In the genomic region with DNA sequence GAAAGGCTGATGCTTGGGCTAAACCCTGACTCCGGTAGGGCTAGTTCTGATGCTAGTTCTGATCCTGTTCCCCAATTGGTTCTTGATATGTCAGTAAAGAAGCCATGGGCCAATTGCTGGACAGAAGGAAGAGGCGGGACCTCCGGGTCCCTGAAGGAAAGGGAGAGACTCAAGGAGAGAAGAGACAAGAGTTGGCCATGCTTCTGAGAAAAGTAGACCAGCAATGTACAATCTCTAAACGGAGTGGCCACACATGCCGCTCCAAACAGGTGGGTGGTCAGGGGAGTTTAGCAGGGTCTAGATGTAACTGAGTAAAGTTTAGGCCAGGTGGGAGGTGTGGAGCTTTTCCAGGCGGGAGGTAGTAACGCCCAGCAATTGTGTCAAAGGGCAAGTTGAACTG, we compare ENCODE assay signal across 17 mouse cellular contexts. TPM values are rescaled to one million over a fixed set of nuclear protein-coding genes. Genes with fewer than 3 reads are reported as not detected.
DNase-seq lines count a peak whose midpoint lies in the region; ATAC-seq and TF ChIP-seq lines count a peak whose summit lies in the region.
"Had no signal": no experiment of that assay in that cellular context is flagged by ENCODE, and none has a peak within 500 bp of the region (broad histone marks: within the 10 kb centered on the region; RNA-seq: fewer than 3 reads in every experiment).

No protein-coding gene starts in this region.

- in situ Hi-C loops in Patski (cut with MboI; ENCODE audit: low pct_unique_long_range_greater_than_20kb): no loop called here

- H3K4me3 ChIP-seq in ES-Bruce4 (ENCODE audit: low read depth, low read length): peak overlapping the region; percentile 94
- H3K4me3 ChIP-seq: forebrain, embryonic 15.5 days; heart, embryonic 15.5 days; layer of hippocampus, adult 2 months; limb, embryonic 15.5 days; lung, embryonic 15.5 days had no signal

- CTCF ChIA-PET in Patski (lab: Charles Lee): no interaction called here

- peak overlapping the region; percentile 51 for H3K9ac ChIP-seq in ES-Bruce4 (ENCODE audit: low read depth, poor library complexity, severe bottlenecking)
- H3K9ac ChIP-seq: forebrain, embryonic 15.5 days; heart, embryonic 15.5 days; hindbrain, embryonic 14.5 days; limb, embryonic 15.5 days; lung, embryonic 15.5 days had no signal

- no peaks in the 10 kb centered on the region for H3K9me3 ChIP-seq in ES-Bruce4 (replicated peaks; ENCODE audit: control insufficient read depth, insufficient read depth, low read length, poor library complexity, severe bottlenecking)
- H3K9me3 ChIP-seq: forebrain, embryonic 15.5 days; heart, embryonic 15.5 days; limb, embryonic 15.5 days; lung, embryonic 15.5 days had no signal

- TF ChIP-seq CTCF in ES-Bruce4 (IDR thresholded peaks at IDR 0.05; ENCODE audit: low read depth, low read length) (no peak), Patski (IDR thresholded peaks at IDR 0.05) (no peak)

- DNase-seq in kidney, postnatal 10 days: peak; percentile 4
- DNase-seq in kidney, postnatal 4 days: no peak
- DNase-seq in Patski (ENCODE audit: low read depth, low spot score): peak; percentile 3
- DNase-seq in fibroblast of lung, adult 2 months (ENCODE audit: low read depth): peak; percentile 20
- DNase-seq in gastrocnemius, postnatal 14 days: no peak
- DNase-seq: cerebellum, adult 2 months; embryo, embryonic 11 days; gastrocnemius, postnatal 10 days; kidney, adult 8-10 months had no signal

- H3K27me3 ChIP-seq in ES-Bruce4 (ENCODE audit: control insufficient read depth, insufficient read depth, low read length, poor library complexity, severe bottlenecking) (no peaks in the 10 kb centered on the region), Patski (no peaks in the 10 kb centered on the region)
- H3K27me3 ChIP-seq: forebrain, embryonic 15.5 days; heart, embryonic 15.5 days; limb, embryonic 15.5 days; lung, embryonic 15.5 days had no signal

- intact Hi-C loops in gastrocnemius, postnatal 14 days (cut with DNase I; ENCODE audit: low total_unique reads): no loop called here

- H3K27ac ChIP-seq in ES-Bruce4 (ENCODE audit: insufficient read depth, low read length): peak overlapping the region; percentile 14; the same call in 1 of the 2 replicates
- H3K27ac ChIP-seq: forebrain, embryonic 15.5 days; heart, embryonic 15.5 days; hindbrain, embryonic 14.5 days; layer of hippocampus, adult 2 months; limb, embryonic 15.5 days; lung, embryonic 15.5 days had no signal

- POLR2A ChIA-PET in Patski (lab: Charles Lee): interaction anchor here (1.5 kb wide), 1 partner anchor 19 kb away, joined by 3 read pairs; no protein-coding TSS in a partner anchor

- no peaks in the 10 kb centered on the region for H3K4me1 ChIP-seq in ES-Bruce4 (ENCODE audit: control insufficient read depth, insufficient read depth, low read length)
- H3K4me1 ChIP-seq: forebrain, embryonic 15.5 days; heart, embryonic 15.5 days; limb, embryonic 15.5 days; lung, embryonic 15.5 days had no signal

- TF ChIP-seq POLR2A in ES-Bruce4 (IDR thresholded peaks at IDR 0.05; ENCODE audit: insufficient read depth, low read length): peak; percentile 53

- TF ChIP-seq EP300 in ES-Bruce4 (IDR thresholded peaks at IDR 0.05; ENCODE audit: insufficient read depth, low read depth, low read length): no peak

- ATAC-seq in Patski: no peak
- ATAC-seq in inflammation-experienced regulatory T-cells, adult 6 months: no peak
- ATAC-seq: forebrain, embryonic 15.5 days had no signal

- H3K36me3 ChIP-seq in ES-Bruce4 (ENCODE audit: control insufficient read depth, insufficient read depth, low read length, poor library complexity, severe bottlenecking): peaks cover 7% of the 10 kb centered on the region

RNA-seq across cellular contexts. Expression of a gene that starts 28.5 kb away (rescaled TPM):
- polyA plus RNA-seq in ES-Bruce4 (2011; ENCODE audit: insufficient read depth, insufficient read length, low read depth, missing spikeins) (43.5 and 43.9 TPM in 2 replicates), Patski (2021) (16.9 TPM)
- total RNA-seq in gastrocnemius, postnatal 14 days (2021): 1 to 10 TPM; 6.6 to 7.1 TPM
- polyA plus RNA-seq in inflammation-experienced regulatory T-cells, adult 6 months (2017; shearing (Covaris generic)): 10 to 100 TPM; 23.2 to 33.6 (median 28.9) TPM

RNA-seq across cellular contexts. Expression of a gene that starts 28.8 kb away (rescaled TPM):
- polyA plus RNA-seq in ES-Bruce4 (2011; ENCODE audit: insufficient read depth, insufficient read length, low read depth, missing spikeins) (41.5 and 44.5 TPM in 2 replicates), Patski (2021) (17.4 TPM)
- 1 to 10 TPM; 5.4 to 6.1 TPM for total RNA-seq in gastrocnemius, postnatal 14 days (2021)
- polyA plus RNA-seq in inflammation-experienced regulatory T-cells, adult 6 months (2017; shearing (Covaris generic)): 10 to 100 TPM; 12.5 to 18.0 (median 13.2) TPM

Comparison
In these comparisons a context has a peak if more than half of its experiments do, and no peak if none do; other contexts are left out.
1. DNase-seq: peak in kidney, postnatal 10 days (single experiment), Patski (single experiment) and fibroblast of lung, adult 2 months (single experiment); none in kidney, postnatal 4 days (0 of 2) and gastrocnemius, postnatal 14 days (single experiment).